Mouse (Mus musculus) bone marrow, adult 2 months (tissue): ENCODE data around the gene Zfp740.

Experiments
- CTCF ChIP-seq: fragments of 200-500 bp; IDR thresholded peaks from 2 replicates; pipeline ENCODE4 v1.5.1; 2011; ENCODE audit warnings: low read length, control low read depth; ENCODE audit not compliant: control insufficient read depth, insufficient read depth
- POLR2A ChIP-seq: fragments of 200-500 bp; IDR thresholded peaks from 2 replicates; pipeline ENCODE4 v1.6.1; 2011; ENCODE audit warnings: low read depth, mild to moderate bottlenecking, control low read depth, low read length, borderline replicate concordance; ENCODE audit not compliant: control insufficient read depth

DNA sequence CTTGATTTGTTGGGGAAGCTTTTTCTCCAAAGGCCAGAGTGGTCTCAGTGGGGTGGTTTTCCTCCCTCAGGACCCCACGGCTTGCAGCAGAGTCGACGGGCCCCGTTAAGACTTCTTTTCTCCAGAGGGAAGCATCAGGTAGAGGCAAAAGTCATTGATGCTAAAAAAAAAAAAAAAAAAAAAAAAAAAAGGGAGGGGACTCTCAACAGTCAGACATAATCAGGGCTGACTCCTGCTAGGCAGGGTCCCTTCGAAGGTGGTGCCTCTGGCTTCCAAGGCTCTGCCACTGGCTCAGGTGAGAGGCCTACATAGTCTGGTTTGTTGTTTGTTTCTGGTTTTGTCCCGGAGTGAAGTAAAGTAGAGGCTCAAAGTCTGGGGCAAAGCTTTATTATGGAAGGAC is 12.6 kb downstream of the Zfp740 start:
- TF ChIP-seq POLR2A: no peak
- no peak for TF ChIP-seq CTCF
